ENCODE assay signal across 8 mouse cellular contexts in the genomic region with DNA sequence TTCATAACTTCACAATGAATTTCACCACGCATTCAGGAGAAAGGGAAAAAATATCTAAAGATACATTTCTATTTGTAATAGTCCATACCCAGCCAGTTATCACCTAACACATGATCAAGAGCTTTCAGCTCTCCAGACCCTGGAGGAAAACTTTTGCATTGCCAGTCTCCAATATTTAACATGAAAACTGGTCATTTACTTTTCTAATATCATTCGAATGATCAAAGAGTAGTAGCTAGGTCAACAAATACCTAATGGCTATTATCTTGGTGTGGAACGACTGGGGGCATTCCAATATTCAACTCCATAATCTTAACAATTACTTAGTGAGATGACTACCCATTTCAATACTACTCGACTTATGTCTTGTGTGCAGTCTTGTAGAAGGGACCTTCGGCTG. TPM values are rescaled to one million over a fixed set of nuclear protein-coding genes. Genes with fewer than 3 reads are reported as not detected.
A peak's percentile ranks its signal among the peaks of the same experiment; 100 is the strongest.
DNase-seq lines count a peak whose midpoint lies in the region; ATAC-seq and TF ChIP-seq lines count a peak whose summit lies in the region.

No protein-coding gene starts in this region.

- no peak overlapping the region for H3K27ac ChIP-seq in forebrain, embryonic 14.5 days (ENCODE audit: low read depth, low read length)
- H3K27ac ChIP-seq in liver, embryonic 14.5 days, result no peak overlapping the region; the same call in 1 of the 2 replicates

- H3K4me2 ChIP-seq in forebrain, embryonic 14.5 days (ENCODE audit: low read length), result peak overlapping the region; percentile 69
- H3K4me2 ChIP-seq in liver, embryonic 14.5 days (ENCODE audit: low read depth), result peak overlapping the region; percentile 82

- peaks cover 17% of the 10 kb centered on the region for H3K36me3 ChIP-seq in erythroblast, embryonic 14.5 days (ENCODE audit: control insufficient read depth)
- H3K36me3 ChIP-seq in forebrain, embryonic 14.5 days (ENCODE audit: control insufficient read depth, insufficient read depth, low read length), result peaks cover 9% of the 10 kb centered on the region
- H3K36me3 ChIP-seq in liver, embryonic 14.5 days (replicated peaks; ENCODE audit: control insufficient read depth, insufficient read depth, low read depth), result peaks cover 3% of the 10 kb centered on the region

- TF ChIP-seq CTCF in liver, embryonic 14.5 days (IDR thresholded peaks at IDR 0.05; ENCODE audit: low read depth), result no peak

- no peak for ATAC-seq in erythroblast, adult 5-6 weeks (replicated peaks; ENCODE audit: low FRiP score, poor library complexity, severe bottlenecking)
- no peak for ATAC-seq in forebrain, embryonic 14.5 days
- ATAC-seq in liver, embryonic 14.5 days (ENCODE audit: insufficient read depth), result no peak
- no peak for ATAC-seq in frontal cortex, adult (ENCODE audit: low TSS enrichment)

- no peak for TF ChIP-seq EP300 in liver, embryonic 14.5 days (IDR thresholded peaks at IDR 0.05; ENCODE audit: low read depth)

- 13% methylated on average over 5 of the region's 5 CpGs for WGBS in forebrain, embryonic 14.5 days
- 5% methylated on average over 5 of the region's 5 CpGs for WGBS in liver, embryonic 14.5 days (ENCODE audit: insufficient replicate concordance)

- no peaks in the 10 kb centered on the region for H3K9me3 ChIP-seq in erythroblast, embryonic 14.5 days (ENCODE audit: control insufficient read depth, low read length)
- H3K9me3 ChIP-seq in forebrain, embryonic 14.5 days (replicated peaks; ENCODE audit: control insufficient read depth, low read length), result no peaks in the 10 kb centered on the region
- no peaks in the 10 kb centered on the region for H3K9me3 ChIP-seq in liver, embryonic 14.5 days (ENCODE audit: control insufficient read depth, low read length)

- H3K4me1 ChIP-seq in erythroblast, embryonic 14.5 days (ENCODE audit: control insufficient read depth), result peaks cover 39% of the 10 kb centered on the region
- H3K4me1 ChIP-seq in forebrain, embryonic 14.5 days (ENCODE audit: control insufficient read depth, insufficient read depth, low read length), result peaks cover 20% of the 10 kb centered on the region
- peaks cover 10 to 13% of the 10 kb centered on the region in 2 experiments for H3K4me1 ChIP-seq in liver, embryonic 14.5 days (replicated peaks; ENCODE audit: control insufficient read depth in 2 of 2, insufficient read depth in 2 of 2, low read length in 1 of 2)

- peak overlapping the region; percentile 89 for H3K4me3 ChIP-seq in erythroblast, embryonic 14.5 days (replicated peaks)
- peak overlapping the region; percentile 98 for H3K4me3 ChIP-seq in forebrain, embryonic 14.5 days (ENCODE audit: low read depth, low read length)
- peak overlapping the region; percentile 77 to 86 for H3K4me3 ChIP-seq in liver, embryonic 14.5 days (ENCODE audit: insufficient read depth in 1 of 2, low read depth in 2 of 2, low read length in 2 of 2)

- DNase-seq in 416B (ENCODE audit: low read depth), result peak; percentile 23
- no peak for DNase-seq in forebrain, embryonic 14.5 days (ENCODE audit: low spot score)
- DNase-seq in liver, embryonic 14.5 days (ENCODE audit: low read depth in 3 of 3, low spot score in 3 of 3), result no peak
- no peak for DNase-seq in thymus, postnatal 25 days
- DNase-seq in thymus, postnatal 14 days, result no peak

- peak overlapping the region; percentile 93 for H3K9ac ChIP-seq in forebrain, embryonic 14.5 days (ENCODE audit: low read length)
- peak overlapping the region; percentile 78 for H3K9ac ChIP-seq in liver, embryonic 14.5 days (replicated peaks)

- H3K27me3 ChIP-seq in erythroblast, embryonic 14.5 days (ENCODE audit: control insufficient read depth), result no peaks in the 10 kb centered on the region
- no peaks in the 10 kb centered on the region for H3K27me3 ChIP-seq in forebrain, embryonic 14.5 days (replicated peaks; ENCODE audit: control insufficient read depth, insufficient read depth, low read length)
- no peaks in the 10 kb centered on the region for H3K27me3 ChIP-seq in liver, embryonic 14.5 days (ENCODE audit: control insufficient read depth, insufficient read depth, low read length)

RNA-seq across cellular contexts. Expression of gene Lsmem1, which starts 22.3 kb away (rescaled TPM):
- not detected in 2 replicates for polyA plus RNA-seq in erythroblast, embryonic 14.5 days (2012)
- not detected in 2 replicates for total RNA-seq in erythroblast, adult 5-6 weeks (2015; ENCODE audit: low replicate concordance)
- total RNA-seq in erythroblast, adult 5-6 weeks (2017; ENCODE audit: low replicate concordance), result not detected in 2 replicates
- not detected in 2 replicates for polyA plus RNA-seq in forebrain, embryonic 14.5 days (2014; fragmentation: Nextera tagmentation; extraction: Ambion mirVana)
- polyA plus RNA-seq in liver, embryonic 14.5 days (2012; rRNA removed), result 0.02 TPM in 1 of 2 replicates, not detected in the other
- polyA plus RNA-seq in liver, embryonic 14.5 days (2014; fragmentation: Nextera tagmentation; extraction: Ambion mirVana), result not detected in 2 replicates

RNA-seq across cellular contexts. Expression of gene Ifrd1, which starts 26.7 kb away (rescaled TPM):
- 1.8 and 2.0 TPM in 2 replicates for polyA plus RNA-seq in erythroblast, embryonic 14.5 days (2012)
- 11.7 and 90.9 TPM in 2 replicates for total RNA-seq in erythroblast, adult 5-6 weeks (2015; ENCODE audit: low replicate concordance)
- 15.4 and 19.7 TPM in 2 replicates for total RNA-seq in erythroblast, adult 5-6 weeks (2017; ENCODE audit: low replicate concordance)
- 188 and 206 TPM in 2 replicates for polyA plus RNA-seq in forebrain, embryonic 14.5 days (2014; fragmentation: Nextera tagmentation; extraction: Ambion mirVana)
- 8.2 and 14.1 TPM in 2 replicates for polyA plus RNA-seq in liver, embryonic 14.5 days (2012; rRNA removed)
- 52.9 and 53.2 TPM in 2 replicates for polyA plus RNA-seq in liver, embryonic 14.5 days (2014; fragmentation: Nextera tagmentation; extraction: Ambion mirVana)
